Mouse (Mus musculus): ENCODE measurements at regions not wholly inside any gene's neighbourhood (a gene's known extent, or its start where the extent isn't known, plus 50 kb on each side); places are given as distances from the start of the nearest gene placed in this dataset.

DNA sequence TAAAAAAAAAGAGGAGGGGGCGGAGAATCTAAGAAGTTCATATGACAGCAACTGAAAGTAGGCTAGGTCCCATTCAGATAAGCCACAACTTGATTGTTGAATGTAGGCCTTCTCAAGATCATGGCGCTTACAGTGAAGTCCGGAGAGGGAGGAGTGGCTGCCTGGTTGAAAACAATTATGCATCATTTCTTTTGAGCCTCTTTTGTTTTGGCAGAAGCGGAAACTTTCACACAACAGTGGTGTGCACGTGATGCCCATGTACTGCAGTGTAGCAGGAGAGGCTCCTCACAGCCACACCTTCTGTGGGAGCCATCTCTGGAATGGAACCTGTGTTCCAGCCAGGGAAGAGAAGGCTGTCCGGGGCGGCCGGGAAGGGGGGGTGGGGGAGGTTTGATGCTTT lies 83.3 kb upstream of the Map3k1 start:
- TF ChIP-seq POLR2A (IDR thresholded peaks at IDR 0.05; ENCODE audit: control insufficient read depth, low read depth, low read length) = no peak
- no peak for TF ChIP-seq CTCF (IDR thresholded peaks at IDR 0.05; ENCODE audit: control insufficient read depth, insufficient read depth, insufficient replicate concordance, low read depth, low read length)
- Histone ChIP-seq H3K27me3 (ENCODE audit: control insufficient read depth, insufficient read depth, low read length) (no peaks in the 10 kb centered on the region), H3K36me3 (ENCODE audit: control insufficient read depth, insufficient read depth, low read length) (no peaks in the 10 kb centered on the region), H3K27ac (ENCODE audit: control insufficient read depth, insufficient read depth, low read depth, low read length) (no peak overlapping the region), H3K4me1 (ENCODE audit: control insufficient read depth, insufficient read depth, low read length) (no peaks in the 10 kb centered on the region; the same call in none of the 2 replicates), H3K4me3 (ENCODE audit: control insufficient read depth, low read depth, low read length) (no peak overlapping the region)

DNA sequence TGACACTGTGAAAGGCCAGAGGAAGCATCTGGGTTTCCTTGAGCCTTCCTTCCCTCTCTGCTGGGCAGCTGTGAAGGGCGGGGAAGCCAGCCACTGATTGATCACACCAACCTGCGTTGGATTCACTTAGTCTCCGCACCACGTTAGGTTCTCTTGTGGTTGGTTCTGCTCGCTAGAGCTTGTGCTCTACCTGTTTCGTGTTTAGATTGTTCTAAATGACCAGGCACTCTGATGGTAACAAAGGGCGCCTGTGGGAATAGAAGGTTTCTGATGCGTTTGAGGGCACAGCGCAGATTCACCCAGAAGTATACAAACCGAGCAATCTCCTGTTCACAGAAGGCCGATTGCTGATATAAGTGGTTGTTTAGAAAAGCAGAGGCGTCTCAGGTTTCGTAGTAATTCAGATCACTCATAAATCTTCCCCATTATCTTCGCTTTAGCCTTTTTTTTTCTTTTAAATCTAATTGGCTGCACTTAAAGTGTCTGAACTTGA lies 84.5 kb upstream of the Map3k1 start:
- no peak for TF ChIP-seq CTCF (IDR thresholded peaks at IDR 0.05; ENCODE audit: control insufficient read depth, insufficient read depth, insufficient replicate concordance, low read depth, low read length)
- no peaks in the 10 kb centered on the region for H3K36me3 ChIP-seq (ENCODE audit: control insufficient read depth, insufficient read depth, low read length)
- H3K4me3 ChIP-seq (ENCODE audit: control insufficient read depth, low read depth, low read length) = no peak overlapping the region
- no peaks in the 10 kb centered on the region for H3K27me3 ChIP-seq (ENCODE audit: control insufficient read depth, insufficient read depth, low read length)
- H3K4me1 ChIP-seq (ENCODE audit: control insufficient read depth, insufficient read depth, low read length) = no peaks in the 10 kb centered on the region; the same call in none of the 2 replicates
- no peak overlapping the region for H3K27ac ChIP-seq (ENCODE audit: control insufficient read depth, insufficient read depth, low read depth, low read length)

DNA sequence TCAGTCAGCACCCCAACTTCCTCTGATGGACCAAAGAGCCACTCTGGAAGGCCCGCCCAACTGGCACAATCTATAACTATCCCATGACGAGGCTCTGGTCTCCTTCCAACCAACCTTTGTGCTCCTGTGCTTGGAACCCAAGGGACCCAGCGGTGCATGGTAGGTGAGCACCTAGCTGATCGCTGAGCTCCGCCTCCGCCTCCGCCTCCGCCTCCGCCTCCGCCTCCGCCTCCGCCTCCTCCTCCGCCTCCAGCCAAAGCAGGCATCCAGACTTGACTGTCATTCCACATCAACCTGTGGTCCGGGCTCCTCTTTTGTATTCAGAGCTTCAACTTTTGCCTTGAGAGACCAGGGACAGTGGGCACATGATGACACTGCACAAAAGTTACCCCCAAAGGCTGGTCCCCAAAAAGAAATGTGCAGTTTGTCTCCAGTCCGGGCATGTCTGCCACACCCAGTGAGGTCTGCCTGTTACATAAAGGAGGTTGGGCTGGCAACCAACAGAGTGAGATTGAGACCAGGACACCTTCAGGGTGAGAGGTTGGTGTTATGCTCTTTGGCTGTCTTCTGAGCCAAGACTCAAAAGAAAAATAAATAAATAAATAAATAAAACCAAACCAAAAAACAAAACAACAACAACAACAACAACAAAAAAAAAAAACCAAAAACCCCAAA lies 86.1 kb upstream of the Map3k1 start:
- TF ChIP-seq POLR2A (IDR thresholded peaks at IDR 0.05; ENCODE audit: control insufficient read depth, low read depth, low read length) (no peak), CTCF (IDR thresholded peaks at IDR 0.05; ENCODE audit: control insufficient read depth, insufficient read depth, insufficient replicate concordance, low read depth, low read length) (no peak)
- H3K36me3 ChIP-seq (ENCODE audit: control insufficient read depth, insufficient read depth, low read length) = no peaks in the 10 kb centered on the region
- no peaks in the 10 kb centered on the region; the same call in none of the 2 replicates for H3K4me1 ChIP-seq (ENCODE audit: control insufficient read depth, insufficient read depth, low read length)
- no peaks in the 10 kb centered on the region for H3K27me3 ChIP-seq (ENCODE audit: control insufficient read depth, insufficient read depth, low read length)
- no peak overlapping the region for H3K4me3 ChIP-seq (ENCODE audit: control insufficient read depth, low read depth, low read length)
- no peak overlapping the region for H3K27ac ChIP-seq (ENCODE audit: control insufficient read depth, insufficient read depth, low read depth, low read length)

- H3K4me1 ChIP-seq (ENCODE audit: control insufficient read depth, insufficient read depth, low read length) = no peaks in the 10 kb centered on the region; the same call in none of the 2 replicates
- H3K36me3 ChIP-seq (ENCODE audit: control insufficient read depth, insufficient read depth, low read length) = no peaks in the 10 kb centered on the region
- no peak overlapping the region for H3K4me3 ChIP-seq (ENCODE audit: control insufficient read depth, low read depth, low read length)
- H3K27ac ChIP-seq (ENCODE audit: control insufficient read depth, insufficient read depth, low read depth, low read length) = no peak overlapping the region
- no peaks in the 10 kb centered on the region for H3K27me3 ChIP-seq (ENCODE audit: control insufficient read depth, insufficient read depth, low read length)
- TF ChIP-seq POLR2A (IDR thresholded peaks at IDR 0.05; ENCODE audit: control insufficient read depth, low read depth, low read length) (no peak), CTCF (IDR thresholded peaks at IDR 0.05; ENCODE audit: control insufficient read depth, insufficient read depth, insufficient replicate concordance, low read depth, low read length) (no peak)
Observed at GRCm38 (mm10) chr13:111896279-111896678, 87.5 kb upstream of the Map3k1 start.

- TF ChIP-seq POLR2A (IDR thresholded peaks at IDR 0.05; ENCODE audit: control insufficient read depth, low read depth, low read length) (no peak), CTCF (IDR thresholded peaks at IDR 0.05; ENCODE audit: control insufficient read depth, insufficient read depth, insufficient replicate concordance, low read depth, low read length) (no peak)
- peaks cover 9% of the 10 kb centered on the region for H3K4me1 ChIP-seq (ENCODE audit: control insufficient read depth, insufficient read depth, low read length)
- no peaks in the 10 kb centered on the region for H3K27me3 ChIP-seq (ENCODE audit: control insufficient read depth, insufficient read depth, low read length)
- H3K36me3 ChIP-seq (ENCODE audit: control insufficient read depth, insufficient read depth, low read length) = no peaks in the 10 kb centered on the region
- no peak overlapping the region for H3K27ac ChIP-seq (ENCODE audit: control insufficient read depth, insufficient read depth, low read depth, low read length)
- no peak overlapping the region for H3K4me3 ChIP-seq (ENCODE audit: control insufficient read depth, low read depth, low read length)
Observed at GRCm38 (mm10) chr13:111903361-111903760, 94.6 kb upstream of the Map3k1 start.

DNA sequence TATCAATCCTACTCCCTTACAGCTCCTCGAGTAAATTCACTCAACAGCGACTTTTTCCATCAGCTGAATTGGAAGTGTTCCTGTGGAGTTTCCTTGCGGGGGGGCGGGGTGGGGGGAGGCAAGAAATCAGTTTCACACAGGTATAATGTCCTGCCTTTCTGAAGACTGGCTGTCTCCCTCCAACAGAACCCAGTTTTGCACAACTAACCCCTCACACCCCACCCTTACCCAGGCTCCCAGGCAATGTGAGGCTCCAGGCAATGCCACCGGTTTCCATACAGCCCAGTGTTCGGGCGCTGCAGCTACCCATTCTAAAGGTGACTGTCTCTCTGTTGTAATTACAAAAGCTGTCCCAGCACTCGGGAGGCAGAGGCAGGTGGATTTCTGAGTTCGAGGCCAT lies 95.1 kb upstream of the Map3k1 start:
- Histone ChIP-seq H3K27ac (ENCODE audit: control insufficient read depth, insufficient read depth, low read depth, low read length) (no peak overlapping the region), H3K27me3 (ENCODE audit: control insufficient read depth, insufficient read depth, low read length) (no peaks in the 10 kb centered on the region), H3K4me1 (ENCODE audit: control insufficient read depth, insufficient read depth, low read length) (peaks cover 9% of the 10 kb centered on the region), H3K36me3 (ENCODE audit: control insufficient read depth, insufficient read depth, low read length) (no peaks in the 10 kb centered on the region), H3K4me3 (ENCODE audit: control insufficient read depth, low read depth, low read length) (no peak overlapping the region)
- TF ChIP-seq POLR2A (IDR thresholded peaks at IDR 0.05; ENCODE audit: control insufficient read depth, low read depth, low read length) (no peak), CTCF (IDR thresholded peaks at IDR 0.05; ENCODE audit: control insufficient read depth, insufficient read depth, insufficient replicate concordance, low read depth, low read length) (no peak)

- H3K4me3 ChIP-seq (ENCODE audit: control insufficient read depth, low read depth, low read length) = peak overlapping the region; percentile 50
- peaks cover 9% of the 10 kb centered on the region for H3K4me1 ChIP-seq (ENCODE audit: control insufficient read depth, insufficient read depth, low read length)
- H3K27me3 ChIP-seq (ENCODE audit: control insufficient read depth, insufficient read depth, low read length) = no peaks in the 10 kb centered on the region
- TF ChIP-seq POLR2A (IDR thresholded peaks at IDR 0.05; ENCODE audit: control insufficient read depth, low read depth, low read length) (no peak), CTCF (IDR thresholded peaks at IDR 0.05; ENCODE audit: control insufficient read depth, insufficient read depth, insufficient replicate concordance, low read depth, low read length) (no peak)
- peak overlapping the region; percentile 71 for H3K27ac ChIP-seq (ENCODE audit: control insufficient read depth, insufficient read depth, low read depth, low read length)
- H3K36me3 ChIP-seq (ENCODE audit: control insufficient read depth, insufficient read depth, low read length) = no peaks in the 10 kb centered on the region
Observed at GRCm38 (mm10) chr13:111904616-111905212, 95.9 kb upstream of the Map3k1 start.
